Mouse (Mus musculus) midbrain, postnatal 0 days (tissue): ENCODE measurements around the gene Itgb6. TPM values are rescaled to one million over a fixed set of nuclear protein-coding genes. Genes with fewer than 3 reads are reported as not detected.
A peak's percentile ranks its signal among the peaks of the same experiment; 100 is the strongest.

Source experiments
- ATAC-seq: fragments of 200-750 bp; cut with Nextera tagmentation; 2 replicates; pipeline ENCODE4 v1.8.0; 2017; ENCODE audit warnings: moderate number of reproducible peaks, mild to moderate bottlenecking, moderate TSS enrichment, moderate library complexity; ENCODE audit not compliant: low FRiP score
- DNase-seq: peaks from one replicate; pipeline ENCODE4 v3.0.0-alpha.2; 2015; ENCODE audit warnings: low spot score
- H3K27ac ChIP-seq: fragments of 300-500 bp; sonication (generic); 2 replicates; pipeline ENCODE4 v1.5.1; 2014; ENCODE audit warnings: low read depth, mild to moderate bottlenecking, low read length, mixed read lengths
- H3K27me3 ChIP-seq: fragments of 300-500 bp; sonication (generic); 2 replicates; pipeline ENCODE4 v1.6.1; 2014; ENCODE audit warnings: low read length, control low read depth, mixed read lengths; ENCODE audit not compliant: insufficient read depth
- H3K36me3 ChIP-seq: fragments of 300-500 bp; sonication (generic); 2 replicates; pipeline ENCODE4 v1.6.1; 2014; ENCODE audit warnings: low read length, control low read depth, mixed read lengths; ENCODE audit not compliant: insufficient read depth
- H3K4me1 ChIP-seq: fragments of 300-500 bp; sonication (generic); 2 replicates; pipeline ENCODE4 v1.6.1; 2014; ENCODE audit warnings: mild to moderate bottlenecking, control low read depth, antibody characterized with exemption, low read length, mixed read lengths; ENCODE audit not compliant: insufficient read depth
- H3K4me2 ChIP-seq: fragments of 300-500 bp; sonication (generic); 2 replicates; pipeline ENCODE4 v1.6.1; 2014; ENCODE audit warnings: low read depth, mild to moderate bottlenecking, low read length, mixed read lengths; ENCODE audit not compliant: poor library complexity, severe bottlenecking
- H3K4me3 ChIP-seq: fragments of 300-500 bp; sonication (generic); 2 replicates; pipeline ENCODE4 v1.5.1; 2014; ENCODE audit warnings: low read depth, mild to moderate bottlenecking, low read length, moderate library complexity
- H3K9ac ChIP-seq: fragments of 300-500 bp; sonication (generic); replicated peaks from 2 replicates; pipeline ENCODE4 v1.6.1; 2014; ENCODE audit warnings: mild to moderate bottlenecking, low read length, moderate library complexity, mixed read lengths; ENCODE audit not compliant: poor library complexity, severe bottlenecking
- H3K9me3 ChIP-seq: fragments of 300-500 bp; sonication (generic); 2 replicates; pipeline ENCODE4 v1.6.1; 2016; ENCODE audit warnings: low read length, control low read depth
- CTCF ChIP-seq: IDR thresholded peaks from 2 replicates; pipeline ENCODE4 v1.5.1; 2016; ENCODE audit warnings: antibody characterized with exemption, mild to moderate bottlenecking
- WGBS: fragments of 180-500 bp; shearing (Covaris S2); extraction: QIAGEN DNeasy Blood & Tissue Kit; methylation state at CpG from one replicate; pipeline ENCODE4 v1.1.7; 2014; 5-methylcytosine and 5-hydroxymethylcytosine counted together
- polyA plus RNA-seq: library from polyadenylated mRNA; unstranded; fragments of >200 nt; fragmentation: Nextera tagmentation; extraction: Ambion mirVana; gene quantifications from 2 replicates; pipeline ENCODE4 v1.2.1, GENCODE M21; 2015
- total RNA-seq: library from RNA; depleted of rRNA; stranded (reverse); fragments of >200 nt; gene quantifications from 2 replicates; pipeline ENCODE4 v1.2.3, GENCODE M21; 2014

The Itgb6 gene
- total and polyA plus RNA-seq, 2 experiments from 2014 or later, result 0.04 to 0.22 TPM

DNA sequence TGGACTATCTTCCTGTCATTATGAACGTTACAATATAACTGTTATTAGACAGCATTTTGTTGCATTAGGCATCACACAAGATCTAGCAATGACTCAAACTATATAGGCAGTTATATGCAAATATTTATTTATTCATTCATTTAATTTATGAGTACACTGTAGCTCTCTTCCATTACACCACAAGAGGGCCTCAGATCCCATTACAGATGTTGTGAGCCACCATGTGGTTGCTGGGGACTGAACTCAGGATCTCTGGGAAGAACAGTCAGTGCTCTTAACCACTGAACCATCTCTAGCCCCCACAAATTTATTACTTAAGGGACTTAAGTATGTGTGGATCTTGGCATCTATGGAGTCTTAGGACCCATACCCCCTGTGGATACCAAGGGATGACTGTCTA lies 26.1 kb upstream of the Itgb6 start:
- ATAC-seq (peak; percentile 42; the same call in 1 of the 2 replicates), DNase-seq (no peak)
- 0 out of 2 replicates have a peak, but pooled peaks cover 3% of the 10 kb centered on the region for H3K36me3 ChIP-seq
- H3K27ac ChIP-seq, result no peak overlapping the region
- no peaks in the 10 kb centered on the region for H3K9me3 ChIP-seq
- no peaks in the 10 kb centered on the region for H3K4me1 ChIP-seq
- H3K27me3 ChIP-seq, result no peaks in the 10 kb centered on the region
- H3K9ac ChIP-seq, result no peak overlapping the region
- no peak overlapping the region for H3K4me2 ChIP-seq
- peak; percentile 49 for TF ChIP-seq CTCF
- 100% methylated on average over 1 of the region's 1 CpGs for WGBS
- H3K4me3 ChIP-seq, result no peak overlapping the region

DNA sequence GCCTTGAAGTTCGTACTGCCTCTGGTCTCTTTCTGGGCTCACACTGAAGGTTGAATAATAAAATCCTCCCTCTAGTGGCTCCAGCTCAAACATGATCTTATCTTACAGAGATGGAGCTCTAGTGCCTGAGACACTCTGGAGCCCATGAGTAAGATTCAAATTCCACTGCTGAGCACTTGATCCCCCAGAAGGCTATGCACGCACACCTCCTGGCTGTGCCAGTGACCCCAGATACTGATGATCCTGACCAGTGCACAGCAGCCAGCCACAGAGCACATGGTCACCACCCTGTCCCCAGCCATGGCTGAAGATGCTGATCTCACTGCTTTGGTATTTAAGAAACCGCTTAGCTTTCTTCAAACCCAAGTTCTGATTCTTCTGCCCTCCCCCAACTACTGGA lies 25.1 kb upstream of the Itgb6 start:
- Histone ChIP-seq H3K9me3 (no peaks in the 10 kb centered on the region), H3K4me1 (no peaks in the 10 kb centered on the region), H3K27ac (no peak overlapping the region), H3K4me3 (no peak overlapping the region), H3K36me3 (0 out of 2 replicates have a peak, but pooled peaks cover 3% of the 10 kb centered on the region), H3K9ac (no peak overlapping the region), H3K27me3 (no peaks in the 10 kb centered on the region), H3K4me2 (no peak overlapping the region)
- peak; percentile 40 for TF ChIP-seq CTCF
- WGBS, result 83% methylated on average over 3 of the region's 3 CpGs
- ATAC-seq, result 0 out of 2 replicates have a peak, but pooled peaks have one; percentile 41
- DNase-seq, result no peak

DNA sequence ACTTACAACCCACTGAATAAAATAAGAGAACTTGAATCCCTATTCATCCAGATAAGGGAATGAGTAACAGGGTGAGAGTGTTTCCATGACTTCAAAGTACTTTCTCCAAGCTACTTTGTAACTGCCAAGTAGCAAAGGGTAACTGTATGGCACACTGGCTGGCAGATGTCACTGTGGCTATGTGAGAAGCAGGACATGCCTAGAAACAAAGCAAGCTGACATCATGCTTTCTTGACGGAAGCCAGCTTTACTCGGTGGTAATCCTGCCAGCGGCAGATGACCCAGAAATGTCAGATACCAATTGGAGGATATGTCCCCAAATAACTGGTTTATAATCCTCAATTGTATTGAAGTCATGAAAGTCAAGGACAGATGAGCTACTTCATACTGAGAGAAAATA lies 22.2 kb upstream of the Itgb6 start:
- ATAC-seq, result peak; percentile 35; the same call in 1 of the 2 replicates
- Histone ChIP-seq H3K4me2 (no peak overlapping the region), H3K9ac (no peak overlapping the region), H3K4me1 (no peaks in the 10 kb centered on the region), H3K36me3 (0 out of 2 replicates have a peak, but pooled peaks cover 3% of the 10 kb centered on the region), H3K4me3 (no peak overlapping the region), H3K27ac (no peak overlapping the region), H3K9me3 (no peaks in the 10 kb centered on the region), H3K27me3 (no peaks in the 10 kb centered on the region)
- TF ChIP-seq CTCF, result no peak
- DNase-seq, result peak; percentile 39
- WGBS, result 37% methylated on average over 3 of the region's 3 CpGs

DNA sequence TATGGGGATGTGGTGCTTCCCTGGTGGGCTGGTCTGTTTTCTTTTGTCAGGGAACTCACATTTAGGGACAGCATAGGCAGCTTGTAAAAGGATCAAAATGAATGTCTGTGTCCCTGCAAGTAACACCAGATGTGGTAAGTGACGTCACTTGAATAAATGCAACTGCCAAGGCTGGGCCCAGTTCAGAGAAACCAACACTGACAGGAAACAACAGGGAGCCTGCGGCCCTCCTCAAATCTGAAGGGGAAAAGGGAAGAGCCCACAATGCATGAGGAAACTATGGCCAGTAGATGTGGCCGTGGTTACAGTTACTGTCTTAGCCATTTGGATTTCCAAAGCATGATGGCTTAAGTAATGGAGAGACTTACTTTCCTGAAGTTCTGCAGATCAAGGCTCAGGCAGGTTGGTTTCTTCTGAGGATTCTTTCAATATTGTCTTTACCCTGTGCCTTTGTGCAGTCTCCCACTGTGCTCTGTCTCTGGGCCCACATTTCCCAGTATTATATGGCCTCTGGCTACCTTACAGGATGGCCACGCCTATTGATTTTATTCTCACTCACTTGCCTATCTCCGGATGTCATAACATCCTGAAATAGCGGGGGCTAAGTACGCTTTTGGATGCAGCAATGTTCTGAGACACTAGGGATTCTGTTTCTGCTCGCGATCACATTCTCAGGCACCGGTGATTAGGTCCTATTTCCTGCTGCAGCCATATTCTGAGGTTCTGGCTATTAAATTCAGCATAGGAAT lies 17.1 kb upstream of the Itgb6 start:
- Histone ChIP-seq H3K9ac (no peak overlapping the region), H3K4me2 (no peak overlapping the region), H3K27me3 (no peaks in the 10 kb centered on the region), H3K4me1 (no peaks in the 10 kb centered on the region), H3K36me3 (no peaks in the 10 kb centered on the region), H3K27ac (no peak overlapping the region), H3K4me3 (no peak overlapping the region), H3K9me3 (no peaks in the 10 kb centered on the region)
- ATAC-seq, result no peak
- no peak for DNase-seq
- no peak for TF ChIP-seq CTCF
- WGBS, result 81% methylated on average over 10 of the region's 10 CpGs

DNA sequence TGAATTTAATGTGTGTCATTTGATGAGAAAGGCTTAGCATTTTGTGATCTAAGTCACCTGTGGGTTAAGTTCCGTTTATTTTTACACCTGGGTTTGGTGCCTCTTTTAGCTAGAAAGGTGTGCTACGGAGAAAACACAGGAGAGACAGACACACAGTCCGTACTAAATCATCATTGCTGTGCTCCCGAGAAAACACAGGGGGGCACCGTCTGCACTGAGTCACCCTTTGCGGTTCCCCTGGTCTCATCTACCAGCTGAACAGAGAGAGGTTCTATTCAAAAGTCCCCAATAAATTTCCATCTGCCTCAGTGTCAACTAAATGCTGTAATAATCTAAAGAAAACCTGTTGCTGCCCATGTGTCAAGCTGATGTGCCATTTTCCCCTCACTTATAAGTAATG lies 8.5 kb upstream of the Itgb6 start:
- Histone ChIP-seq H3K27ac (no peak overlapping the region), H3K4me3 (no peak overlapping the region), H3K36me3 (no peaks in the 10 kb centered on the region), H3K9me3 (no peaks in the 10 kb centered on the region), H3K4me1 (no peaks in the 10 kb centered on the region), H3K4me2 (no peak overlapping the region), H3K9ac (no peak overlapping the region), H3K27me3 (no peaks in the 10 kb centered on the region)
- DNase-seq, result no peak
- 60% methylated on average over 6 of the region's 6 CpGs for WGBS
- TF ChIP-seq CTCF, result 0 out of 2 replicates have a peak, but pooled peaks have one; percentile 31
- ATAC-seq, result no peak

DNA sequence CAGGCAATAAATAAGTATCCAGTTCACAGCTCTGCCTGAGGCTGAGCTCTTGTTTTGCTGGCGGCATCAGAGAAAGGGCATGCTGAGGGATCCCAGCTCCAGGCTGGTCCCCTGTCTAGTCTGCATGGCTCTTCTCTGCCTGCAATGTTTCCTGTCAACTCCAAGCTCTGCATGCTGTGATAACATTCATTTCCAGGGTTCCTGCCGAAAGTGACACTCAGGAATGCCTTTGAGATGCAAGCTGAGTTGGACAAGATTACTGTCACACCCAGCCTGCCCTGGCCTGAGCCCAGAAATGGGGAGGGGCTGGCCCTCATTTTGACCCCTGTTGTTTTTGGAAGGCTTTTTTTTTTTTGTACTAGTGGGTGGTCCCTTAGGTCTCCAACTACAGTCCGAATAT lies 7.6 kb upstream of the Itgb6 start:
- DNase-seq (peak; percentile 46), ATAC-seq (no peak)
- H3K9me3 ChIP-seq, result no peaks in the 10 kb centered on the region
- TF ChIP-seq CTCF, result no peak
- no peak overlapping the region for H3K4me2 ChIP-seq
- H3K4me1 ChIP-seq, result no peaks in the 10 kb centered on the region
- no peak overlapping the region for H3K9ac ChIP-seq
- H3K27me3 ChIP-seq, result no peaks in the 10 kb centered on the region
- H3K27ac ChIP-seq, result no peak overlapping the region
- 15% methylated on average over 3 of the region's 3 CpGs for WGBS
- H3K4me3 ChIP-seq, result no peak overlapping the region
- no peaks in the 10 kb centered on the region for H3K36me3 ChIP-seq
